Mouse (Mus musculus): ENCODE data around the gene Wdr44.

GRCm38 (mm10) chrX:23692722-23693442 is at the start of gene Wdr44:
- TF ChIP-seq CTCF (conservative IDR thresholded peaks at IDR 0.05; ENCODE audit: insufficient read depth, insufficient read length, low read depth, low read length): no peak
- TF ChIP-seq POLR2A (IDR thresholded peaks at IDR 0.05; ENCODE audit: low read depth, low read length): peak; percentile 10
